Mouse (Mus musculus) neutrophil, adult 83 days (primary cell): ENCODE measurements around the gene Gm49396. TPM values are rescaled to one million over a fixed set of nuclear protein-coding genes. Genes with fewer than 3 reads are reported as not detected.

Experiments
- total RNA-seq, 2 experiments: library from RNA; stranded (reverse); gene quantifications; one replicate each; pipeline ENCODE4 v1.2.4; 2023

Gm49396 gene
- total RNA-seq = 1 to 10 TPM; 4.6 to 5.6 TPM

GRCm38 (mm10) chr7:30563117-30563905 lies at the start of gene Gm49396, which contains the start of the genes U2af1l4 and Psenen:
Gm49396 (plus strand) TSS chr7:30563344.
U2af1l4 (plus strand) TSS chr7:30563301.
Psenen (minus strand) TSS chr7:30563627.

GRCm38 (mm10) chr7:30534633-30535577 lies 28.2 kb upstream of the Gm49396 start, which contains the start of gene Arhgap33:
Arhgap33 (minus strand) TSS chr7:30535060.

GRCm38 (mm10) chr7:30552102-30553020 lies 10.8 kb upstream of the Gm49396 start, which contains the start of the genes Hspb6 and Proser3:
Hspb6 (plus strand) TSS chr7:30552178.
Proser3 (minus strand) TSS chr7:30552299.

GRCm38 (mm10) chr7:30559443-30559954 lies 3.6 kb upstream of the Gm49396 start, which contains the start of gene Lin37:
Lin37 (minus strand) TSS chr7:30559838.

GRCm38 (mm10) chr7:30564970-30565571 lies 1.9 kb downstream of the Gm49396 start, which contains the start of gene Igflr1:
Igflr1 (plus strand) TSS chr7:30565427.

GRCm38 (mm10) chr7:30588676-30589434 lies 25.7 kb downstream of the Gm49396 start, which contains the start of gene Kmt2b:
Kmt2b (minus strand) TSS chr7:30588726.

GRCm38 (mm10) chr7:30598786-30599185 lies 35.6 kb downstream of the Gm49396 start, which contains the start of gene Zbtb32:
Zbtb32 (minus strand) TSS chr7:30598909.

GRCm38 (mm10) chr7:30612654-30613402 lies 49.7 kb downstream of the Gm49396 start, which contains the start of gene Upk1a:
Upk1a (minus strand) TSS chr7:30612847.

Other genes starting within 250 kb of the Gm49396 start
- gene Syne4, start 248.5 kb upstream of the Gm49396 start, total RNA-seq = under 1 TPM in 1 of 2 experiments, not detected in 1; 0.77 TPM
- under 1 TPM; 0.31 to 0.33 TPM for gene E130208F15Rik, start 241.6 kb upstream of the Gm49396 start, total RNA-seq
- gene Sdhaf1, start 239.4 kb upstream of the Gm49396 start, total RNA-seq = 1 to 10 TPM; 2.0 to 3.4 TPM
- not detected for gene Lrfn3, start 200.6 kb upstream of the Gm49396 start, total RNA-seq
- gene Tyrobp, start 149.6 kb upstream of the Gm49396 start, total RNA-seq = 1,000 to 10,000 TPM; 1,969 to 2,032 TPM
- gene Hcst, start 143.5 kb upstream of the Gm49396 start, total RNA-seq = 100 to 1,000 TPM; 116 to 124 TPM
- gene Nfkbid, start 141.6 kb upstream of the Gm49396 start, total RNA-seq = 10 to 100 TPM; 61.7 to 67.0 TPM
- under 1 TPM in 1 of 2 experiments, not detected in 1; 0.35 TPM for gene Aplp1, start 117.8 kb upstream of the Gm49396 start, total RNA-seq
- not detected for gene Kirrel2, start 105.7 kb upstream of the Gm49396 start, total RNA-seq
- not detected for gene Nphs1, start 105.0 kb upstream of the Gm49396 start, total RNA-seq
- not detected for gene Prodh2, start 69.7 kb upstream of the Gm49396 start, total RNA-seq
- 10 to 100 TPM; 17.6 to 19.1 TPM for gene Arhgap33, start 28.3 kb upstream of the Gm49396 start, total RNA-seq
- gene Hspb6, start 11.2 kb upstream of the Gm49396 start, total RNA-seq = 1 to 10 TPM; 5.0 to 5.5 TPM
- gene Proser3, start 11.0 kb upstream of the Gm49396 start, total RNA-seq = 1 to 10 TPM; 4.4 to 5.1 TPM
- 10 to 100 TPM; 24.1 to 36.0 TPM for gene Lin37, start 3.5 kb upstream of the Gm49396 start, total RNA-seq
- 10 to 100 TPM; 36.6 to 41.9 TPM for gene U2af1l4, start within 50 bp of the Gm49396 start, total RNA-seq
- gene Psenen, start 283 bp downstream of the Gm49396 start, total RNA-seq = 100 to 1,000 TPM; 117 to 126 TPM
- 1 to 10 TPM; 2.3 to 4.4 TPM for gene Igflr1, start 2.1 kb downstream of the Gm49396 start, total RNA-seq
- 10 to 100 TPM; 51.8 to 52.4 TPM for gene Kmt2b, start 25.4 kb downstream of the Gm49396 start, total RNA-seq
- under 1 TPM in 1 of 2 experiments, not detected in 1; 0.44 TPM for gene Zbtb32, start 35.6 kb downstream of the Gm49396 start, total RNA-seq
- under 1 TPM in 1 of 2 experiments, not detected in 1; 0.29 TPM for gene Upk1a, start 49.5 kb downstream of the Gm49396 start, total RNA-seq
- 100 to 1,000 TPM; 236 to 278 TPM for gene Cox6b1, start 62.8 kb downstream of the Gm49396 start, total RNA-seq
- gene Etv2, start 72.5 kb downstream of the Gm49396 start, total RNA-seq = not detected
- 10 to 100 TPM; 73.6 to 73.7 TPM for gene Rbm42, start 87.0 kb downstream of the Gm49396 start, total RNA-seq
- gene Haus5, start 101.7 kb downstream of the Gm49396 start, total RNA-seq = 10 to 100 TPM; 19.2 to 25.8 TPM
- gene Pmis2, start 108.3 kb downstream of the Gm49396 start, total RNA-seq = not detected
- gene 2200002J24Rik, start 135.6 kb downstream of the Gm49396 start, total RNA-seq = not detected
- gene Atp4a, start 148.9 kb downstream of the Gm49396 start, total RNA-seq = under 1 TPM in 1 of 2 experiments, not detected in 1; 0.99 TPM
- 10 to 100 TPM; 35.2 to 35.7 TPM for gene Tmem147, start 166.2 kb downstream of the Gm49396 start, total RNA-seq
- not detected for gene Gapdhs, start 180.3 kb downstream of the Gm49396 start, total RNA-seq
- gene Sbsn, start 188.1 kb downstream of the Gm49396 start, total RNA-seq = 1 to 10 TPM; 1.3 to 2.7 TPM
- gene Dmkn, start 200.4 kb downstream of the Gm49396 start, total RNA-seq = 1 to 10 TPM; 2.8 to 4.5 TPM
- not detected for gene Krtdap, start 224.6 kb downstream of the Gm49396 start, total RNA-seq